Mouse (Mus musculus): ENCODE data around the gene Hus1. TPM values are rescaled to one million over a fixed set of nuclear protein-coding genes. Genes with fewer than 3 reads are reported as not detected.

Gene Hus1
- total and polyA plus RNA-seq, 2 experiments from 2014 or later: 6.2 to 13.6 TPM

DNA sequence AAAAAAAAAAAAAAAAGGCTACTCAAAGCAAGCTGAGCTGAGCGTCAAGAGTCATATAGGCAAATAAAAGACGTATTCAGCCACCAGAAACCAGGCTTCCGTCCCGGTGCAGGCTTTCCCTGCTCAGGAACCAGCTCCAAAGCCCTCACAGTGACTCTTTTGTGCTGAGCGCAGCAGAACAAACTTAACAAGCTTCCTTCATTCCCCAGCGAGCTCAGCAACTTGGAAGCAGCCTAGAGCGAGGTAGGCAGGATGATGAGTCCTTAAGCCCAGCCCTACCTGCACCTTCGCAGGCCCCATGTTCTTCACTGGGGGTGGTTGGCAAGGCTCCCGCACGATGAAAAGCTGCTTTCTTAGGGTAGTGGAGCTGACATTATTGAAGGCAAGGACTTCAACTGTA is 52.4 kb downstream of the Hus1 start:
- no peak for TF ChIP-seq CTCF (IDR thresholded peaks at IDR 0.05; ENCODE audit: low read depth)
- Histone ChIP-seq H3K4me1 (ENCODE audit: insufficient read depth) (no peaks in the 10 kb centered on the region), H3K27me3 (ENCODE audit: insufficient read depth, low read length) (no peaks in the 10 kb centered on the region), H3K36me3 (ENCODE audit: insufficient read depth) (no peaks in the 10 kb centered on the region), H3K27ac (ENCODE audit: low read depth, low read length) (no peak overlapping the region), H3K9me3 (ENCODE audit: low read length) (no peaks in the 10 kb centered on the region), H3K9ac (no peak overlapping the region), H3K4me3 (ENCODE audit: low read depth, low read length) (no peak overlapping the region), H3K4me2 (ENCODE audit: low read depth) (no peak overlapping the region)
- DNase-seq (peak; percentile 32), ATAC-seq (peak; percentile 54)
- WGBS: 33% methylated on average over 10 of the region's 10 CpGs

DNA sequence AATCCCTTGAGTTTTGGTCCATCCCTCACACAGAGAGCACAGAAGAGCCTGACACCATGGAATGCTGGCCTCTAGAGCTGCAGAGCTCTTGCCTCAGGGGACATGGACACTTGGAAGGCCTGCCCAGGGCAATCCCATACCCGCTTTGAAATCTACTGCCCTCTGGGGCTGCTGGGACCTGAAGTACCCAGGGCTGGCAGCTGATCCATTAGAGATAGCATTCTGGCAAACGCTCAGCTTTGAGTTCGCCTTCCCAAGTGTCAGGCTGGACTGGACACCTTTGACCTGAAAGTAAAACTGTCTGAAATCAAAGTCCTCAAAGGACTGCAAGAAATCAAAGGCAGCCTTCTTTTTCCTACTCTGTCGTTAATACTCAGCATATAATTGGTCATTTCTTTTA is 52.9 kb downstream of the Hus1 start:
- H3K4me2 ChIP-seq (ENCODE audit: low read depth): no peak overlapping the region
- H3K9ac ChIP-seq: no peak overlapping the region
- ATAC-seq (no peak), DNase-seq (no peak)
- no peak overlapping the region for H3K4me3 ChIP-seq (ENCODE audit: low read depth, low read length)
- H3K27ac ChIP-seq (ENCODE audit: low read depth, low read length): 0 out of 2 replicates have a peak overlapping the region, but pooled peaks have one; percentile 16
- no peaks in the 10 kb centered on the region for H3K9me3 ChIP-seq (ENCODE audit: low read length)
- TF ChIP-seq CTCF (IDR thresholded peaks at IDR 0.05; ENCODE audit: low read depth): no peak
- H3K27me3 ChIP-seq (ENCODE audit: insufficient read depth, low read length): no peaks in the 10 kb centered on the region
- no peaks in the 10 kb centered on the region for H3K36me3 ChIP-seq (ENCODE audit: insufficient read depth)
- H3K4me1 ChIP-seq (ENCODE audit: insufficient read depth): no peaks in the 10 kb centered on the region
- 47% methylated on average over 4 of the region's 4 CpGs for WGBS

DNA sequence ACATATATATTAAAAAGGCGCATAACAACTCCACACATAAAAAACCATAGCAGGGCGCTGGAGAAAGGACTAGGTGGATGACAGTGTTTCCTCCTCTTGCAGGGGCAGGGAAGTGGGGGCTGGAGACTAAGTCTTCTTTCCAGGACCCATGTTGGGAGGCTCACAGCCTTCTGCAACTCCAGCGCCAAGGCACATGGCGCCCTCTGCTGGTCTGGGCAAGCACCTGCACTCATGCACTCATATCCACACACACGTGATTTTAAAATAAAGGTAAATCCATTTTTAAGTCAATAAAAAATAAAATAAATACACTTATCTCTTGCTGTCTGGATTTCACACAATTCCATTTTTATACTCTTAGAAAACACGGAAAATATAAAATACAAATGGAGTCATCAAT is 54.0 kb downstream of the Hus1 start:
- H3K4me1 ChIP-seq (ENCODE audit: insufficient read depth): no peaks in the 10 kb centered on the region
- no peaks in the 10 kb centered on the region for H3K36me3 ChIP-seq (ENCODE audit: insufficient read depth)
- no peak overlapping the region for H3K4me2 ChIP-seq (ENCODE audit: low read depth)
- H3K27me3 ChIP-seq (ENCODE audit: insufficient read depth, low read length): no peaks in the 10 kb centered on the region
- 74% methylated on average over 6 of the region's 6 CpGs for WGBS
- peak; percentile 57 for TF ChIP-seq CTCF (IDR thresholded peaks at IDR 0.05; ENCODE audit: low read depth)
- no peak for ATAC-seq
- no peaks in the 10 kb centered on the region for H3K9me3 ChIP-seq (ENCODE audit: low read length)
- H3K4me3 ChIP-seq (ENCODE audit: low read depth, low read length): no peak overlapping the region
- H3K9ac ChIP-seq: no peak overlapping the region
- no peak overlapping the region for H3K27ac ChIP-seq (ENCODE audit: low read depth, low read length)
- DNase-seq: no peak

DNA sequence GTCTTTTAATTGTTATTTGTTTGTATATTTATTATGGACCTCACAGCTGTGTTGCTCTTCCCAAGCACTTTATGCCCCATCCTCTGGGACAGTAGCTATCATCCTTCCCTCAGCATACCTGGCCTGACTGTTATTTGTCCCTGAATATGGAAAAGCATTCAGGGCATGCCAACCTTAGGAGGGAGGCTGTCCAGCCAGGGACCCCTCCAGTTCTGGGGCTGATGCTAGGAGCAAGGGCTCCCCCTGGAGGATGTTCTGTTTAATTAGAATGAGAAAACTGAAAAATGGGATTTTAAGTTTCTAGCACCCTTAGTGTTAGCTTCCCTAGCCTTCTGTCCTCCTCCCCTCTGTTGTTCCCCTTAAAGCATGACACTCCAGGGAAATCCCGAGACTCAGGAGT is 55.3 kb downstream of the Hus1 start:
- Histone ChIP-seq H3K9me3 (ENCODE audit: low read length) (no peaks in the 10 kb centered on the region), H3K36me3 (ENCODE audit: insufficient read depth) (no peaks in the 10 kb centered on the region), H3K27ac (ENCODE audit: low read depth, low read length) (no peak overlapping the region), H3K4me1 (ENCODE audit: insufficient read depth) (no peaks in the 10 kb centered on the region), H3K4me3 (ENCODE audit: low read depth, low read length) (no peak overlapping the region), H3K4me2 (ENCODE audit: low read depth) (no peak overlapping the region), H3K9ac (no peak overlapping the region), H3K27me3 (ENCODE audit: insufficient read depth, low read length) (no peaks in the 10 kb centered on the region)
- peak; percentile 65 for TF ChIP-seq CTCF (IDR thresholded peaks at IDR 0.05; ENCODE audit: low read depth)
- peak; percentile 65 for DNase-seq
- WGBS: 6% methylated on average over 1 of the region's 1 CpGs
- ATAC-seq: peak; percentile 56

DNA sequence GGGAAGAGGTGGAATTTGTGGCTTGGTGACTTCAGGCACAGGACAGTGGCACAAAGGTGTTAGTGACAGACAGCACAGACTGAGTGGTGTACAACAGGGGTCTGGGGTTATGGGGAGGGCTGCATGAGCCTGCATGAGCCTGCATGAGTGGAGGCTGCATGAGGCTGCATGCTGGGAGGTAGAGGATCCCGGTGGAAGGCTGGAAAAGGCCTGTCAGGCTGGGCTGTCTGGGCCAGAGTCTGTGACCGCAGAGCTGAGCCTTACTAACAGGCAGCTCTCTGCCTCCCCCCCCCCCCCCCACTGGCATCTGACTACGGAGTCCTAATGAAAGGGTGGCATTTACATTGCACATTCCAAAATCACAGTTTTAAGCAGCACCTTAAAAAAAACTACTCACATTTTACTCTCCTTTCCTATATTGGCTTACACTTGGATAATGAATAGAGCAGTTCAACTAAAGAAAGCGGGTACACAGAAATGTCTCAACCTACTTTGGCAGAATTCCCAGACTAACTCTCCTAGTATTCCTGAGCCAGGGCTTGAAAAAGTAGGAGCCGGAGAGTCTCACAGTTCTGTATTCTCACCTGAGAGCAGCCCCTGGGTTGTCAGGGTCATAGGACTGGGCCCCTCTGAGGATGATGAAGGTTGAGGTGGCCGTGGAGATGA is 61.1 kb downstream of the Hus1 start:
- Histone ChIP-seq H3K27ac (ENCODE audit: low read depth, low read length) (no peak overlapping the region), H3K9me3 (ENCODE audit: low read length) (no peaks in the 10 kb centered on the region), H3K4me1 (ENCODE audit: insufficient read depth) (no peaks in the 10 kb centered on the region), H3K4me2 (ENCODE audit: low read depth) (no peak overlapping the region), H3K9ac (no peak overlapping the region), H3K36me3 (ENCODE audit: insufficient read depth) (no peaks in the 10 kb centered on the region), H3K27me3 (ENCODE audit: insufficient read depth, low read length) (no peaks in the 10 kb centered on the region), H3K4me3 (ENCODE audit: low read depth, low read length) (no peak overlapping the region)
- WGBS: 33% methylated on average over 6 of the region's 6 CpGs
- DNase-seq: peak; percentile 42
- TF ChIP-seq CTCF (IDR thresholded peaks at IDR 0.05; ENCODE audit: low read depth): no peak
- ATAC-seq: peak; percentile 61

DNA sequence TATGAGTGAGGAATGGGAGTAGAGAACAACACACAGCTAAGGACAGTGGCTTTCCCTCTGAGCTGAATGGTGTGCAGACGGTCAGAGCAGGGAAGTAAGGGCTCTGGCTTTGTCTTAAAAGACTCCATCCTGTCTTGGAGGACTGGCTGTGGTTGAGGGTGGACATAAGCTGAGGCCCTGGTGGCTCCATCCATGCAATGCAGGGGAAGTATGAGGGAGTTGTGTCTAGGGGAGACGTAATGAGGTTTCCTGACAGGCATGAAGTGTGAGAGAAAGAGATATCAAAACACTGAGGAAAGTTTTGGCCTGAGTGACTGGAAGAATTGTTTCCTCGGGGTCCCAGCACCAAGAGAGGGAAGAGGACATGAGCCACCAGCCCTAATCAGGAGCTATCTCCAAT is 62.1 kb downstream of the Hus1 start:
- Histone ChIP-seq H3K27me3 (ENCODE audit: insufficient read depth, low read length) (no peaks in the 10 kb centered on the region), H3K36me3 (ENCODE audit: insufficient read depth) (no peaks in the 10 kb centered on the region), H3K27ac (ENCODE audit: low read depth, low read length) (no peak overlapping the region), H3K4me2 (ENCODE audit: low read depth) (no peak overlapping the region), H3K4me3 (ENCODE audit: low read depth, low read length) (no peak overlapping the region), H3K9me3 (ENCODE audit: low read length) (no peaks in the 10 kb centered on the region), H3K4me1 (ENCODE audit: insufficient read depth) (no peaks in the 10 kb centered on the region), H3K9ac (no peak overlapping the region)
- 65% methylated on average over 3 of the region's 3 CpGs for WGBS
- ATAC-seq: no peak
- no peak for DNase-seq
- no peak for TF ChIP-seq CTCF (IDR thresholded peaks at IDR 0.05; ENCODE audit: low read depth)

DNA sequence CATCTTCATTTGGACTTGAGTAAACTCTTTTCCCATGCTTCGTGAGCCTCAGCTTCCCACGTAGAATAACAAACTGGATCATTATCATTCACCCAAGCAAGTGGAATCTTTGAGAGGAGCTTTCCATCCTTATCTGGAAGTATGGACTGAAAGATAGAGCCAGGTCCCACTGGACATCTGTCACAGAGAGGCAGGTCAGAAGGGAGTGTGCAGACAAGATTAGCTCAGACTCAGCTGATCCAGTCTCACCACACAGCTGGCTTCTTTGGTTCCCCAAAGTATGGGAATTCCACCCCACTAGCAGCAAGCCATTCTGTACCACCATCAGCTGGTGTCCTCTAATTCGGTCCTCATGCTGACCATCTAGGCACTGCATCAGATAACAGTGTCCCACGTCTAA is 66.9 kb downstream of the Hus1 start:
- ATAC-seq: no peak
- no peak overlapping the region for H3K27ac ChIP-seq (ENCODE audit: low read depth, low read length)
- no peak overlapping the region for H3K4me2 ChIP-seq (ENCODE audit: low read depth)
- no peaks in the 10 kb centered on the region for H3K27me3 ChIP-seq (ENCODE audit: insufficient read depth, low read length)
- no peaks in the 10 kb centered on the region for H3K36me3 ChIP-seq (ENCODE audit: insufficient read depth)
- WGBS: 89% methylated on average over 4 of the region's 4 CpGs
- H3K4me1 ChIP-seq (ENCODE audit: insufficient read depth): no peaks in the 10 kb centered on the region
- DNase-seq: no peak
- H3K9me3 ChIP-seq (ENCODE audit: low read length): no peaks in the 10 kb centered on the region
- H3K9ac ChIP-seq: no peak overlapping the region
- no peak overlapping the region for H3K4me3 ChIP-seq (ENCODE audit: low read depth, low read length)
- no peak for TF ChIP-seq CTCF (IDR thresholded peaks at IDR 0.05; ENCODE audit: low read depth)

Other genes starting within 250 kb of the Hus1 start
- 0.23 and 0.33 TPM in 2 replicates for gene Pkd1l1, start 37.9 kb downstream of the Hus1 start, total RNA-seq (2014; rRNA removed)
- gene Pkd1l1, start 37.9 kb downstream of the Hus1 start, polyA plus RNA-seq (2015; fragmentation: Nextera tagmentation; extraction: Ambion mirVana): 0.08 and 0.19 TPM in 2 replicates
- gene Gm11992, start 37.4 kb upstream of the Hus1 start, total RNA-seq (2014; rRNA removed): 1.5 and 2.8 TPM in 2 replicates
- 2.2 and 3.2 TPM in 2 replicates for gene Gm11992, start 37.4 kb upstream of the Hus1 start, polyA plus RNA-seq (2015; fragmentation: Nextera tagmentation; extraction: Ambion mirVana)
- gene Sun3, start 37.8 kb upstream of the Hus1 start, total RNA-seq (2014; rRNA removed): 1.00 TPM in 1 of 2 replicates, not detected in the other
- 0.28 and 0.30 TPM in 2 replicates for gene Sun3, start 37.8 kb upstream of the Hus1 start, polyA plus RNA-seq (2015; fragmentation: Nextera tagmentation; extraction: Ambion mirVana)
- 0.14 and 0.46 TPM in 2 replicates for gene Upp1, start 106.9 kb upstream of the Hus1 start, total RNA-seq (2014; rRNA removed)
- gene Upp1, start 106.9 kb upstream of the Hus1 start, polyA plus RNA-seq (2015; fragmentation: Nextera tagmentation; extraction: Ambion mirVana): 2.2 and 2.4 TPM in 2 replicates
- 0.05 and 0.08 TPM in 2 replicates for gene Abca13, start 180.8 kb upstream of the Hus1 start, total RNA-seq (2014; rRNA removed)
- 0.03 and 0.06 TPM in 2 replicates for gene Abca13, start 180.8 kb upstream of the Hus1 start, polyA plus RNA-seq (2015; fragmentation: Nextera tagmentation; extraction: Ambion mirVana)

Measured in forebrain, postnatal 0 days (tissue).